Mouse (Mus musculus) forebrain, embryonic 14.5 days (tissue): ENCODE measurements around the gene Evi5. TPM values are rescaled to one million over a fixed set of nuclear protein-coding genes. Genes with fewer than 3 reads are reported as not detected.

Experiments
- ATAC-seq: fragments of 200-750 bp; cut with Nextera tagmentation; 2 replicates; pipeline ENCODE4 v1.8.0; 2017; ENCODE audit warnings: mild to moderate bottlenecking, moderate library complexity
- DNase-seq: peaks from one replicate; pipeline ENCODE4 v3.0.0-alpha.2; 2015; ENCODE audit warnings: low spot score
- H3K27ac ChIP-seq: fragments of 300-500 bp; sonication (generic); 2 replicates; pipeline ENCODE4 v1.5.1; 2014; ENCODE audit warnings: low read depth, mild to moderate bottlenecking, control low read depth, low read length, moderate library complexity
- H3K27me3 ChIP-seq: fragments of 300-500 bp; sonication (generic); replicated peaks from 2 replicates; pipeline ENCODE4 v1.6.1; 2014; ENCODE audit warnings: low read length, control low read depth, mixed read lengths; ENCODE audit not compliant: control insufficient read depth, insufficient read depth
- H3K36me3 ChIP-seq: fragments of 300-500 bp; sonication (generic); 2 replicates; pipeline ENCODE4 v1.6.1; 2014; ENCODE audit warnings: low read length, control low read depth; ENCODE audit not compliant: control insufficient read depth, insufficient read depth
- H3K4me1 ChIP-seq: fragments of 300-500 bp; sonication (generic); 2 replicates; pipeline ENCODE4 v1.6.1; 2014; ENCODE audit warnings: antibody characterized with exemption, low read length, control low read depth; ENCODE audit not compliant: control insufficient read depth, insufficient read depth
- H3K4me2 ChIP-seq: fragments of 300-500 bp; sonication (generic); 2 replicates; pipeline ENCODE4 v1.6.1; 2014; ENCODE audit warnings: mild to moderate bottlenecking, control low read depth, low read length
- H3K4me3 ChIP-seq: fragments of 300-500 bp; sonication (generic); 2 replicates; pipeline ENCODE4 v1.5.1; 2014; ENCODE audit warnings: low read depth, low read length, control low read depth
- H3K9ac ChIP-seq: fragments of 300-500 bp; sonication (generic); 2 replicates; pipeline ENCODE4 v1.6.1; 2014; ENCODE audit warnings: mild to moderate bottlenecking, low read length, control low read depth, moderate library complexity
- H3K9me3 ChIP-seq: fragments of 300-500 bp; sonication (generic); replicated peaks from 2 replicates; pipeline ENCODE4 v1.6.1; 2016; ENCODE audit warnings: low read length, control low read depth, mixed read lengths; ENCODE audit not compliant: control insufficient read depth
- WGBS: fragments of 180-500 bp; shearing (Covaris S2); extraction: QIAGEN DNeasy Blood & Tissue Kit; methylation state at CpG from one replicate; pipeline ENCODE4 v1.1.7; 2014; 5-methylcytosine and 5-hydroxymethylcytosine counted together
- polyA plus RNA-seq: library from polyadenylated mRNA; unstranded; fragments of >200 nt; fragmentation: Nextera tagmentation; extraction: Ambion mirVana; gene quantifications from 2 replicates; pipeline ENCODE4 v1.2.1, GENCODE M21; 2014

Evi5 gene
- polyA plus RNA-seq, 1 experiment from 2014 or later, result 38.8 TPM

- 93% methylated on average over 8 of the region's 8 CpGs for WGBS
- Histone ChIP-seq H3K36me3 (no peaks in the 10 kb centered on the region), H3K27ac (no peak overlapping the region), H3K27me3 (no peaks in the 10 kb centered on the region), H3K9me3 (no peaks in the 10 kb centered on the region), H3K9ac (no peak overlapping the region), H3K4me2 (no peak overlapping the region), H3K4me1 (no peaks in the 10 kb centered on the region), H3K4me3 (no peak overlapping the region)
- no peak for DNase-seq
- ATAC-seq, result no peak
Observed at GRCm38 (mm10) chr5:107708124-107708797, 166.6 kb downstream of the Evi5 start.

GRCm38 (mm10) chr5:107706262-107706661, 168.6 kb downstream of the Evi5 start:
- no peak overlapping the region for H3K4me3 ChIP-seq
- H3K36me3 ChIP-seq, result no peaks in the 10 kb centered on the region
- WGBS, result 85% methylated on average over 1 of the region's 1 CpGs
- DNase-seq, result no peak
- ATAC-seq, result no peak
- H3K27ac ChIP-seq, result no peak overlapping the region
- H3K9me3 ChIP-seq, result no peaks in the 10 kb centered on the region
- no peaks in the 10 kb centered on the region for H3K4me1 ChIP-seq
- H3K9ac ChIP-seq, result no peak overlapping the region
- H3K27me3 ChIP-seq, result no peaks in the 10 kb centered on the region
- H3K4me2 ChIP-seq, result no peak overlapping the region

- Histone ChIP-seq H3K9ac (no peak overlapping the region), H3K36me3 (no peaks in the 10 kb centered on the region), H3K27ac (no peak overlapping the region), H3K9me3 (no peaks in the 10 kb centered on the region), H3K4me2 (no peak overlapping the region), H3K4me1 (no peaks in the 10 kb centered on the region), H3K4me3 (no peak overlapping the region), H3K27me3 (no peaks in the 10 kb centered on the region)
- whole genome bisulfite sequencing, result 90% methylated on average over 4 of the region's 4 CpGs
- DNase-seq (no peak), ATAC-seq (no peak)
Observed at GRCm38 (mm10) chr5:107705756-107706155, 169.2 kb downstream of the Evi5 start.

GRCm38 (mm10) chr5:107703207-107703763, 171.6 kb downstream of the Evi5 start:
- no peak overlapping the region for H3K4me3 ChIP-seq
- 89% methylated on average over 6 of the region's 6 CpGs for WGBS
- no peak for DNase-seq

GRCm38 (mm10) chr5:107701658-107702057, 173.2 kb downstream of the Evi5 start:
- no peaks in the 10 kb centered on the region for H3K27me3 ChIP-seq
- H3K9ac ChIP-seq, result no peak overlapping the region
- no peaks in the 10 kb centered on the region for H3K4me1 ChIP-seq
- H3K4me2 ChIP-seq, result no peak overlapping the region
- 82% methylated on average over 9 of the region's 9 CpGs for WGBS
- no peak overlapping the region for H3K4me3 ChIP-seq
- no peaks in the 10 kb centered on the region for H3K9me3 ChIP-seq
- ATAC-seq (no peak), DNase-seq (no peak)
- no peak overlapping the region for H3K27ac ChIP-seq
- H3K36me3 ChIP-seq, result no peaks in the 10 kb centered on the region

More at GRCm38 (mm10) chr5:107703207-107703763, 171.6 kb downstream of the Evi5 start:
- no peaks in the 10 kb centered on the region for H3K9me3 ChIP-seq
- H3K4me1 ChIP-seq, result no peaks in the 10 kb centered on the region
- no peak overlapping the region for H3K27ac ChIP-seq
- H3K27me3 ChIP-seq, result no peaks in the 10 kb centered on the region
- no peak overlapping the region for H3K9ac ChIP-seq
- no peak overlapping the region for H3K4me2 ChIP-seq
- no peaks in the 10 kb centered on the region for H3K36me3 ChIP-seq
- ATAC-seq, result no peak

GRCm38 (mm10) chr5:107700873-107701272, 174.0 kb downstream of the Evi5 start:
- Histone ChIP-seq H3K9ac (no peak overlapping the region), H3K4me3 (no peak overlapping the region), H3K9me3 (no peaks in the 10 kb centered on the region), H3K27ac (no peak overlapping the region), H3K36me3 (no peaks in the 10 kb centered on the region), H3K4me1 (no peaks in the 10 kb centered on the region), H3K27me3 (no peaks in the 10 kb centered on the region), H3K4me2 (no peak overlapping the region)
- DNase-seq, result no peak
- ATAC-seq, result no peak
- 96% methylated on average over 10 of the region's 10 CpGs for WGBS

GRCm38 (mm10) chr5:107698888-107699287, 176.0 kb downstream of the Evi5 start:
- Histone ChIP-seq H3K4me3 (no peak overlapping the region), H3K27ac (no peak overlapping the region), H3K9ac (no peak overlapping the region), H3K27me3 (no peaks in the 10 kb centered on the region), H3K9me3 (no peaks in the 10 kb centered on the region), H3K4me2 (no peak overlapping the region), H3K4me1 (no peaks in the 10 kb centered on the region), H3K36me3 (no peaks in the 10 kb centered on the region)
- ATAC-seq (no peak), DNase-seq (no peak)
- WGBS, result 85% methylated on average over 8 of the region's 8 CpGs

- H3K27me3 ChIP-seq, result 0 out of 2 replicates have a peak, but pooled peaks cover 4% of the 10 kb centered on the region
- ATAC-seq (no peak), DNase-seq (no peak)
- no peak overlapping the region for H3K9ac ChIP-seq
- no peak overlapping the region for H3K4me3 ChIP-seq
- H3K36me3 ChIP-seq, result no peaks in the 10 kb centered on the region
- 92% methylated on average over 3 of the region's 3 CpGs for WGBS
- no peaks in the 10 kb centered on the region for H3K9me3 ChIP-seq
- no peak overlapping the region for H3K4me2 ChIP-seq
- no peak overlapping the region for H3K27ac ChIP-seq
- no peaks in the 10 kb centered on the region for H3K4me1 ChIP-seq
Observed at GRCm38 (mm10) chr5:107695019-107695418, 179.9 kb downstream of the Evi5 start.
